Mouse (Mus musculus): ENCODE measurements around the gene Krt13.

Krt13 gene

GRCm38 (mm10) chr11:100112935-100113741 is 8.2 kb downstream of the Krt13 start:
- no peak for DNase-seq (ENCODE audit: low spot score)

- DNase-seq (ENCODE audit: low spot score), result no peak
Measured at GRCm38 (mm10) chr11:100105576-100106122, 15.7 kb downstream of the Krt13 start, which contains the start of gene Krt36. TSS of gene Krt36 (minus strand) at chr11:100105626.

- no peak for DNase-seq (ENCODE audit: low spot score)
Measured at GRCm38 (mm10) chr11:100102693-100103429, 18.5 kb downstream of the Krt13 start.

- no peak for DNase-seq (ENCODE audit: low spot score)
Measured at GRCm38 (mm10) chr11:100100391-100100790, 21.0 kb downstream of the Krt13 start.

GRCm38 (mm10) chr11:100097819-100098218 is 23.5 kb downstream of the Krt13 start:
- no peak for DNase-seq (ENCODE audit: low spot score)

- DNase-seq (ENCODE audit: low spot score), result no peak
Measured at GRCm38 (mm10) chr11:100096141-100096540, 25.2 kb downstream of the Krt13 start, which contains the start of gene Krt35. TSS of gene Krt35 (minus strand) at chr11:100096241.

GRCm38 (mm10) chr11:100088378-100089025 is 32.9 kb downstream of the Krt13 start:
- DNase-seq (ENCODE audit: low spot score), result no peak

- no peak for DNase-seq (ENCODE audit: low spot score)
Measured at GRCm38 (mm10) chr11:100087861-100088260, 33.5 kb downstream of the Krt13 start, which contains the start of gene Krt32. TSS of gene Krt32 (minus strand) at chr11:100088226.

- no peak for DNase-seq (ENCODE audit: low spot score)
Measured at GRCm38 (mm10) chr11:100073873-100074272, 47.5 kb downstream of the Krt13 start.

Data from ovary, postnatal 10 days (tissue).